Mouse (Mus musculus): ENCODE data around the gene Hamp2. TPM values are rescaled to one million over a fixed set of nuclear protein-coding genes. Genes with fewer than 3 reads are reported as not detected.
"Not testable (repeated sequence)": the region's sequence is repeated elsewhere in the genome, so short reads cannot be mapped to it uniquely, and the experiment has no call there.

Hamp2 gene
- polyA plus RNA-seq, 1 experiment from 2014 or later: not detected

- no peak overlapping the region for H3K27ac ChIP-seq
- no peaks in the 10 kb centered on the region for H3K9me3 ChIP-seq (replicated peaks)
- H3K4me3 ChIP-seq: no peak overlapping the region
- no peaks in the 10 kb centered on the region for H3K27me3 ChIP-seq (ENCODE audit: low read depth, poor library complexity, severe bottlenecking)
- peaks cover 19% of the 10 kb centered on the region for H3K4me1 ChIP-seq
- no peak for DNase-seq (ENCODE audit: low spot score)
- peaks cover 44% of the 10 kb centered on the region for H3K36me3 ChIP-seq
- 98% methylated on average over 9 of the region's 9 CpGs for WGBS
Observed at GRCm38 (mm10) chr7:30958866-30959487, 34.5 kb upstream of the Hamp2 start.

- Histone ChIP-seq H3K4me1 (peaks cover 19% of the 10 kb centered on the region), H3K27me3 (ENCODE audit: low read depth, poor library complexity, severe bottlenecking) (no peaks in the 10 kb centered on the region), H3K4me3 (peak overlapping the region; percentile 94), H3K36me3 (peaks cover 51% of the 10 kb centered on the region), H3K27ac (peak overlapping the region; percentile 100), H3K9me3 (replicated peaks) (no peaks in the 10 kb centered on the region)
- 74% methylated on average over 28 of the region's 28 CpGs for WGBS
- DNase-seq (ENCODE audit: low spot score): no peak
Observed at GRCm38 (mm10) chr7:30958109-30958865, 33.8 kb upstream of the Hamp2 start.

GRCm38 (mm10) chr7:30957367-30957783 is 32.9 kb upstream of the Hamp2 start:
- WGBS: under 1% methylated on average over 43 of the region's 43 CpGs
- peak; percentile 93 for DNase-seq (ENCODE audit: low spot score)
- Histone ChIP-seq H3K27ac (peak overlapping the region; percentile 100), H3K27me3 (ENCODE audit: low read depth, poor library complexity, severe bottlenecking) (no peaks in the 10 kb centered on the region), H3K36me3 (peaks cover 60% of the 10 kb centered on the region), H3K4me3 (peak overlapping the region; percentile 94), H3K9me3 (replicated peaks) (no peaks in the 10 kb centered on the region), H3K4me1 (peaks cover 19% of the 10 kb centered on the region)

GRCm38 (mm10) chr7:30956756-30957366 is 32.4 kb upstream of the Hamp2 start, which contains the start of gene Usf2:
TSS of gene Usf2 (minus strand) at chr7:30956803.
- 6% methylated on average over 62 of the region's 82 CpGs for WGBS
- peak; percentile 87 for DNase-seq (ENCODE audit: low spot score)
- Histone ChIP-seq H3K4me3 (peak within 1 kb of the TSS; percentile 94), H3K9me3 (replicated peaks) (no peaks in the 10 kb centered on the region), H3K27ac (peak within 1 kb of the TSS; percentile 100), H3K4me1 (peaks cover 19% of the 10 kb centered on the region), H3K27me3 (ENCODE audit: low read depth, poor library complexity, severe bottlenecking) (no peaks in the 10 kb centered on the region), H3K36me3 (peaks cover 61% of the 10 kb centered on the region)

GRCm38 (mm10) chr7:30956357-30956751 is 31.9 kb upstream of the Hamp2 start:
- H3K27me3 ChIP-seq (ENCODE audit: low read depth, poor library complexity, severe bottlenecking): no peaks in the 10 kb centered on the region
- no peak for DNase-seq (ENCODE audit: low spot score)
- H3K36me3 ChIP-seq: peaks cover 63% of the 10 kb centered on the region
- H3K27ac ChIP-seq: peak overlapping the region; percentile 100
- 1% methylated on average over 34 of the region's 49 CpGs for WGBS
- peak overlapping the region; percentile 94 for H3K4me3 ChIP-seq
- H3K9me3 ChIP-seq (replicated peaks): no peaks in the 10 kb centered on the region
- H3K4me1 ChIP-seq: peaks cover 19% of the 10 kb centered on the region

GRCm38 (mm10) chr7:30955584-30956356 is 31.3 kb upstream of the Hamp2 start:
- Histone ChIP-seq H3K4me1 (peaks cover 19% of the 10 kb centered on the region), H3K36me3 (peaks cover 67% of the 10 kb centered on the region), H3K9me3 (replicated peaks) (no peaks in the 10 kb centered on the region), H3K4me3 (peak overlapping the region; percentile 94), H3K27ac (peak overlapping the region; percentile 100), H3K27me3 (ENCODE audit: low read depth, poor library complexity, severe bottlenecking) (no peaks in the 10 kb centered on the region)
- WGBS: under 1% methylated on average over 64 of the region's 64 CpGs
- peak; percentile 94 for DNase-seq (ENCODE audit: low spot score)

GRCm38 (mm10) chr7:30954971-30955520 is 30.6 kb upstream of the Hamp2 start:
- Histone ChIP-seq H3K4me1 (peaks cover 19% of the 10 kb centered on the region), H3K27ac (no peak overlapping the region), H3K9me3 (replicated peaks) (no peaks in the 10 kb centered on the region), H3K36me3 (peaks cover 74% of the 10 kb centered on the region), H3K4me3 (peak overlapping the region; percentile 94), H3K27me3 (ENCODE audit: low read depth, poor library complexity, severe bottlenecking) (no peaks in the 10 kb centered on the region)
- DNase-seq (ENCODE audit: low spot score): peak; percentile 27
- 91% methylated on average over 12 of the region's 12 CpGs for WGBS

GRCm38 (mm10) chr7:30954036-30954435 is 29.6 kb upstream of the Hamp2 start:
- 94% methylated on average over 3 of the region's 3 CpGs for WGBS
- Histone ChIP-seq H3K4me3 (no peak overlapping the region), H3K36me3 (peaks cover 74% of the 10 kb centered on the region), H3K27me3 (ENCODE audit: low read depth, poor library complexity, severe bottlenecking) (no peaks in the 10 kb centered on the region), H3K9me3 (replicated peaks) (no peaks in the 10 kb centered on the region), H3K27ac (no peak overlapping the region), H3K4me1 (peaks cover 19% of the 10 kb centered on the region)
- DNase-seq (ENCODE audit: low spot score): peak; percentile 26

GRCm38 (mm10) chr7:30953459-30953858 is 29.0 kb upstream of the Hamp2 start:
- H3K4me1 ChIP-seq: peaks cover 17% of the 10 kb centered on the region
- DNase-seq (ENCODE audit: low spot score): no peak
- H3K36me3 ChIP-seq: peaks cover 72% of the 10 kb centered on the region
- no peak overlapping the region for H3K27ac ChIP-seq
- no peaks in the 10 kb centered on the region for H3K9me3 ChIP-seq (replicated peaks)
- WGBS: 90% methylated on average over 6 of the region's 6 CpGs
- H3K27me3 ChIP-seq (ENCODE audit: low read depth, poor library complexity, severe bottlenecking): no peaks in the 10 kb centered on the region
- H3K4me3 ChIP-seq: no peak overlapping the region

- no peak for DNase-seq (ENCODE audit: low spot score)
- H3K27ac ChIP-seq: no peak overlapping the region
- no peaks in the 10 kb centered on the region for H3K9me3 ChIP-seq (replicated peaks)
- whole genome bisulfite sequencing: 95% methylated on average over 16 of the region's 16 CpGs
- peaks cover 71% of the 10 kb centered on the region for H3K36me3 ChIP-seq
- no peaks in the 10 kb centered on the region for H3K27me3 ChIP-seq (ENCODE audit: low read depth, poor library complexity, severe bottlenecking)
- H3K4me3 ChIP-seq: no peak overlapping the region
- H3K4me1 ChIP-seq: peaks cover 9% of the 10 kb centered on the region
Observed at GRCm38 (mm10) chr7:30952441-30953265, 28.2 kb upstream of the Hamp2 start.

GRCm38 (mm10) chr7:30949902-30950301 is 25.4 kb upstream of the Hamp2 start:
- H3K27me3 ChIP-seq (ENCODE audit: low read depth, poor library complexity, severe bottlenecking); H3K4me3 ChIP-seq; H3K4me1 ChIP-seq; DNase-seq (ENCODE audit: low spot score); H3K9me3 ChIP-seq (replicated peaks); H3K27ac ChIP-seq: not testable (repeated sequence)
- H3K36me3 ChIP-seq: peaks cover 85% of the 10 kb centered on the region
- WGBS: 91% methylated on average over 3 of the region's 3 CpGs

- DNase-seq (ENCODE audit: low spot score): no peak
- Histone ChIP-seq H3K4me3 (no peak overlapping the region), H3K27ac (no peak overlapping the region), H3K9me3 (replicated peaks) (no peaks in the 10 kb centered on the region), H3K36me3 (peaks cover 45% of the 10 kb centered on the region), H3K27me3 (ENCODE audit: low read depth, poor library complexity, severe bottlenecking) (no peaks in the 10 kb centered on the region), H3K4me1 (no peaks in the 10 kb centered on the region)
- 94% methylated on average over 7 of the region's 7 CpGs for WGBS
Observed at GRCm38 (mm10) chr7:30945876-30946275, 21.4 kb upstream of the Hamp2 start.

Data from limb, embryonic 10.5 days (tissue).